Mouse (Mus musculus) thymus, adult 2 months (tissue): ENCODE measurements around the gene Actr6.

Source experiments
- CTCF ChIP-seq: fragments of 200-500 bp; IDR thresholded peaks from 2 replicates; pipeline ENCODE4 v1.5.1; 2012; ENCODE audit warnings: mild to moderate bottlenecking, control low read depth, low read length, moderate library complexity, borderline replicate concordance; ENCODE audit not compliant: control insufficient read depth, poor library complexity, insufficient read depth; ENCODE audit errors: extremely low read depth
- POLR2A ChIP-seq: fragments of 200-500 bp; IDR thresholded peaks from 2 replicates; pipeline ENCODE4 v1.6.1; 2012; ENCODE audit warnings: mild to moderate bottlenecking, low read length, control low read depth, moderate library complexity; ENCODE audit not compliant: control insufficient read depth, poor library complexity, insufficient read depth; ENCODE audit errors: extremely low read depth

- TF ChIP-seq CTCF (no peak), POLR2A (peak; percentile 56; the same call in 1 of the 2 replicates)
Observed at GRCm38 (mm10) chr10:89686139-89686808, 45.8 kb downstream of the Actr6 start, which contains the start of gene Scyl2.
